Mouse (Mus musculus): Measurements from ENCODE around the gene Pakap. TPM values are rescaled to one million over a fixed set of nuclear protein-coding genes. Genes with fewer than 3 reads are reported as not detected.
A peak's percentile ranks its signal among the peaks of the same experiment; 100 is the strongest.

Pakap gene
- polyA plus RNA-seq, 1 experiment, result 0.38 TPM

- DNase-seq, result no peak
- Histone ChIP-seq H3K27me3 (ENCODE audit: control insufficient read depth, insufficient read depth, low read length) (no peaks in the 10 kb centered on the region), H3K4me3 (ENCODE audit: control insufficient read depth, insufficient read depth, low read length) (no peak overlapping the region), H3K36me3 (ENCODE audit: control insufficient read depth, insufficient read depth, low read length) (no peaks in the 10 kb centered on the region), H3K27ac (ENCODE audit: control insufficient read depth, insufficient read depth, low read length) (no peak overlapping the region), H3K4me1 (replicated peaks; ENCODE audit: control insufficient read depth, insufficient read depth, low read length) (peaks cover 25% of the 10 kb centered on the region)
- TF ChIP-seq CTCF (IDR thresholded peaks at IDR 0.05; ENCODE audit: borderline replicate concordance, control insufficient read depth, extremely low read depth, insufficient read depth, low read length, poor library complexity) (no peak), POLR2A (IDR thresholded peaks at IDR 0.05; ENCODE audit: control insufficient read depth, extremely low read depth, insufficient read depth, low read length, poor library complexity) (no peak)
- WGBS, result 87% methylated on average over 8 of the region's 8 CpGs
Measured at GRCm38 (mm10) chr4:57824626-57825240, 256.8 kb downstream of the Pakap start.

DNA sequence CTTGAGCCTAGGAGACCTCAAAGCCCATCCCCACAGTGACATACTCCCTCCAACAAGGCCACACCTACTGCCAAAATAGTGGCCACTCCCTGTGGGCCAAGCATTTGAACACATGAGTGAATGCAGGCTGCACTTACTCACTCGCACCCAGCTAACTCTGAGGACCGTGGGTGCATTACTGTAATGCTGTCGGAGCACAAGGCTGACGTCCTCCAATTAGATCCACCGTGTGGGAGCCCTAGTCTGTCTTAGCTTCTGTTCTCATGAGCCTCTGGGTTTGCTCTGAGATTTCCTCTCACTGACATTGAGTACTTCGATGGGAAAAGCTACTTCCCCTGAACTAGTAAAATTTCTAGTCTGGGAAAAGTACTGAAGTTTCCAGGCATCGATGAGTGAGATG lies 258.3 kb downstream of the Pakap start:
- H3K27me3 ChIP-seq (ENCODE audit: control insufficient read depth, insufficient read depth, low read length), result no peaks in the 10 kb centered on the region
- WGBS, result 95% methylated on average over 7 of the region's 7 CpGs
- H3K4me3 ChIP-seq (ENCODE audit: control insufficient read depth, insufficient read depth, low read length), result no peak overlapping the region
- no peak overlapping the region for H3K27ac ChIP-seq (ENCODE audit: control insufficient read depth, insufficient read depth, low read length)
- no peaks in the 10 kb centered on the region for H3K36me3 ChIP-seq (ENCODE audit: control insufficient read depth, insufficient read depth, low read length)
- H3K4me1 ChIP-seq (replicated peaks; ENCODE audit: control insufficient read depth, insufficient read depth, low read length), result peaks cover 24% of the 10 kb centered on the region
- TF ChIP-seq POLR2A (IDR thresholded peaks at IDR 0.05; ENCODE audit: control insufficient read depth, extremely low read depth, insufficient read depth, low read length, poor library complexity) (no peak), CTCF (IDR thresholded peaks at IDR 0.05; ENCODE audit: borderline replicate concordance, control insufficient read depth, extremely low read depth, insufficient read depth, low read length, poor library complexity) (no peak)
- no peak for DNase-seq

DNA sequence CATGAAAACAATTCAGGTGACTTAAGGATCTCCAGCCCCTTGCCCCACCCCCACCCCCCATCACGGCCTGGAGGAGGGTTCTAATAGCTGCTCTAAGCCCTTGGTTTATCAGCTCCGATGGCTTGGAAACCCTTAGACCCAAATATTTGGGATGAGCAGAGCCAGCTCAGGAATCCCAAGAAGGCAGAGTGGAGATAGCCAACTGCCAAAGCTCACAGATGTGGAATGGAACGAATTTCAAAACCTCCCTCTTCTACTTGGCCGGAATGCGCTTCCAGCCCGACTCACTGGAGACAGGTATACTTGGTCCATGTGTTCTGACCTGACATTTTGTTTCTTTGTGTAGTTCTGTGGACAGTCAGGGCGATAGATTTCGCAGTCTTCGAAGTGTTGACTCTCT lies 261.2 kb downstream of the Pakap start:
- DNase-seq, result no peak
- no peaks in the 10 kb centered on the region for H3K27me3 ChIP-seq (ENCODE audit: control insufficient read depth, insufficient read depth, low read length)
- H3K4me3 ChIP-seq (ENCODE audit: control insufficient read depth, insufficient read depth, low read length), result no peak overlapping the region
- H3K27ac ChIP-seq (ENCODE audit: control insufficient read depth, insufficient read depth, low read length), result no peak overlapping the region
- no peaks in the 10 kb centered on the region for H3K36me3 ChIP-seq (ENCODE audit: control insufficient read depth, insufficient read depth, low read length)
- 96% methylated on average over 9 of the region's 9 CpGs for WGBS
- TF ChIP-seq CTCF (IDR thresholded peaks at IDR 0.05; ENCODE audit: borderline replicate concordance, control insufficient read depth, extremely low read depth, insufficient read depth, low read length, poor library complexity) (no peak), POLR2A (IDR thresholded peaks at IDR 0.05; ENCODE audit: control insufficient read depth, extremely low read depth, insufficient read depth, low read length, poor library complexity) (no peak)
- H3K4me1 ChIP-seq (replicated peaks; ENCODE audit: control insufficient read depth, insufficient read depth, low read length), result peaks cover 25% of the 10 kb centered on the region

GRCm38 (mm10) chr4:57829740-57830139 lies 261.8 kb downstream of the Pakap start:
- Histone ChIP-seq H3K36me3 (ENCODE audit: control insufficient read depth, insufficient read depth, low read length) (no peaks in the 10 kb centered on the region), H3K4me3 (ENCODE audit: control insufficient read depth, insufficient read depth, low read length) (no peak overlapping the region), H3K4me1 (replicated peaks; ENCODE audit: control insufficient read depth, insufficient read depth, low read length) (peaks cover 28% of the 10 kb centered on the region), H3K27ac (ENCODE audit: control insufficient read depth, insufficient read depth, low read length) (no peak overlapping the region), H3K27me3 (ENCODE audit: control insufficient read depth, insufficient read depth, low read length) (no peaks in the 10 kb centered on the region)
- DNase-seq, result no peak
- 93% methylated on average over 3 of the region's 3 CpGs for WGBS
- TF ChIP-seq POLR2A (IDR thresholded peaks at IDR 0.05; ENCODE audit: control insufficient read depth, extremely low read depth, insufficient read depth, low read length, poor library complexity) (no peak), CTCF (IDR thresholded peaks at IDR 0.05; ENCODE audit: borderline replicate concordance, control insufficient read depth, extremely low read depth, insufficient read depth, low read length, poor library complexity) (no peak)

DNA sequence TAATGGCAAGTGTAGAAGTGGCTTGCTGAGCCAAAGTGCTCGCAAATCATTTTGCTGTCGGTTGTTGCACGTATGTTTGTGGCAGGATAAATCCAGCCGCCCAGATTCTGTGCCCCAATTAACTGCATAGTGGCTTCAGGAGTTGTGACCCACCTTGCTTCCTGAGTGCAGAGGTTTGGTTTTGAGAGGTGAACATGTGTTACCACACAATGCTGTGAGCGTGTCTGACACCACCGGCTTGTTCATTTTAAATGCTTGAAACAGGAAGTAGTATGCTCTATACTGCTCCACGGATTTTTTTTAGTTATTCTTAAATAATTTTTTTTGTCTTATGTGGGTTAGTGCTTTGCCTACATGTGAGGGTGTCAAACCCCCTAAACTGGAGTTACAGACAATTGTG lies 264.3 kb downstream of the Pakap start:
- H3K27ac ChIP-seq (ENCODE audit: control insufficient read depth, insufficient read depth, low read length), result peak overlapping the region; percentile 82
- TF ChIP-seq POLR2A (IDR thresholded peaks at IDR 0.05; ENCODE audit: control insufficient read depth, extremely low read depth, insufficient read depth, low read length, poor library complexity), result no peak
- no peak for TF ChIP-seq CTCF (IDR thresholded peaks at IDR 0.05; ENCODE audit: borderline replicate concordance, control insufficient read depth, extremely low read depth, insufficient read depth, low read length, poor library complexity)
- peak; percentile 40 for DNase-seq
- H3K4me1 ChIP-seq (replicated peaks; ENCODE audit: control insufficient read depth, insufficient read depth, low read length), result peaks cover 31% of the 10 kb centered on the region
- WGBS, result 6% methylated on average over 7 of the region's 7 CpGs
- no peaks in the 10 kb centered on the region for H3K27me3 ChIP-seq (ENCODE audit: control insufficient read depth, insufficient read depth, low read length)
- no peaks in the 10 kb centered on the region for H3K36me3 ChIP-seq (ENCODE audit: control insufficient read depth, insufficient read depth, low read length)
- no peak overlapping the region for H3K4me3 ChIP-seq (ENCODE audit: control insufficient read depth, insufficient read depth, low read length)

GRCm38 (mm10) chr4:57833060-57833459 lies 265.1 kb downstream of the Pakap start:
- peak; percentile 46 for DNase-seq
- Histone ChIP-seq H3K4me3 (ENCODE audit: control insufficient read depth, insufficient read depth, low read length) (no peak overlapping the region), H3K27me3 (ENCODE audit: control insufficient read depth, insufficient read depth, low read length) (no peaks in the 10 kb centered on the region), H3K27ac (ENCODE audit: control insufficient read depth, insufficient read depth, low read length) (no peak overlapping the region; the same call in none of the 2 replicates), H3K36me3 (ENCODE audit: control insufficient read depth, insufficient read depth, low read length) (no peaks in the 10 kb centered on the region), H3K4me1 (replicated peaks; ENCODE audit: control insufficient read depth, insufficient read depth, low read length) (peaks cover 31% of the 10 kb centered on the region)
- 71% methylated on average over 4 of the region's 4 CpGs for WGBS
- TF ChIP-seq CTCF (IDR thresholded peaks at IDR 0.05; ENCODE audit: borderline replicate concordance, control insufficient read depth, extremely low read depth, insufficient read depth, low read length, poor library complexity) (no peak), POLR2A (IDR thresholded peaks at IDR 0.05; ENCODE audit: control insufficient read depth, extremely low read depth, insufficient read depth, low read length, poor library complexity) (no peak)

DNA sequence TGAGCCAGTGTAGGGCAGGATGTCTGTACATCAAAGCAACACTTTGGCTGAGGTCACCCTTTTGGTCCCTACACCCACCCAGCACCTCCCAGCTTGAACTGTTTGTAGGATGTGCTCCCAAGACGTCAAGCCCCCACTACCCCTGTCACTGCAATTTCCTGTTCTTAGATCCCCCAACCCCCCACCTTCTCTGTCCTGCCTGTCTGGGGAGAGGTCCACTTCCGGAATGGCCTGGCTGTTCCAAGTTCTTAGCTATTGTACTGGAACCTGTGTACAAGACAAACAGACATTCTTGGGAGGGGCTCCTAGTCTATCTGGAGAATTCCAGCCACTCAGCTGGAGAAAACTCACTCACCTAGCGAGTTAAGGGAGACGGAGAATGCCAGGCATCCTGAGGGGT lies 266.2 kb downstream of the Pakap start:
- TF ChIP-seq POLR2A (IDR thresholded peaks at IDR 0.05; ENCODE audit: control insufficient read depth, extremely low read depth, insufficient read depth, low read length, poor library complexity) (no peak), CTCF (IDR thresholded peaks at IDR 0.05; ENCODE audit: borderline replicate concordance, control insufficient read depth, extremely low read depth, insufficient read depth, low read length, poor library complexity) (no peak)
- H3K4me3 ChIP-seq (ENCODE audit: control insufficient read depth, insufficient read depth, low read length), result no peak overlapping the region
- H3K4me1 ChIP-seq (replicated peaks; ENCODE audit: control insufficient read depth, insufficient read depth, low read length), result peaks cover 31% of the 10 kb centered on the region
- peak; percentile 32 for DNase-seq
- peak overlapping the region; percentile 23; the same call in 1 of the 2 replicates for H3K27ac ChIP-seq (ENCODE audit: control insufficient read depth, insufficient read depth, low read length)
- H3K27me3 ChIP-seq (ENCODE audit: control insufficient read depth, insufficient read depth, low read length), result no peaks in the 10 kb centered on the region
- WGBS, result 69% methylated on average over 4 of the region's 4 CpGs
- no peaks in the 10 kb centered on the region for H3K36me3 ChIP-seq (ENCODE audit: control insufficient read depth, insufficient read depth, low read length)

All from thymus, adult 2 months (tissue).